Mouse (Mus musculus) intestine, embryonic 16.5 days (tissue): ENCODE measurements around the gene Gm5622. TPM values are rescaled to one million over a fixed set of nuclear protein-coding genes. Genes with fewer than 3 reads are reported as not detected.
"Not testable (repeated sequence)": the region's sequence is repeated elsewhere in the genome, so short reads cannot be mapped to it uniquely, and the experiment has no call there.

Source experiments
- ATAC-seq: fragments of 200-750 bp; cut with Nextera tagmentation; 2 replicates; pipeline ENCODE4 v1.8.0; 2017; ENCODE audit warnings: moderate TSS enrichment, moderate library complexity
- H3K27ac ChIP-seq: fragments of 300-500 bp; sonication (generic); 2 replicates; pipeline ENCODE4 v1.5.1; 2014; ENCODE audit warnings: mild to moderate bottlenecking, low read length
- H3K27me3 ChIP-seq: fragments of 300-500 bp; sonication (generic); replicated peaks from 2 replicates; pipeline ENCODE4 v1.6.1; 2014; ENCODE audit warnings: low read length, control low read depth, mixed read lengths; ENCODE audit not compliant: control insufficient read depth, insufficient read depth
- H3K36me3 ChIP-seq: fragments of 300-500 bp; sonication (generic); 2 replicates; pipeline ENCODE4 v1.6.1; 2014; ENCODE audit warnings: low read length, control low read depth; ENCODE audit not compliant: control insufficient read depth, insufficient read depth
- H3K4me1 ChIP-seq: fragments of 300-500 bp; sonication (generic); 2 replicates; pipeline ENCODE4 v1.6.1; 2014; ENCODE audit warnings: low read length, control low read depth, mixed read lengths; ENCODE audit not compliant: control insufficient read depth, insufficient read depth
- H3K4me2 ChIP-seq: fragments of 300-500 bp; sonication (generic); 2 replicates; pipeline ENCODE4 v1.6.1; 2014; ENCODE audit warnings: low read depth, low read length, control low read depth
- H3K4me3 ChIP-seq: fragments of 300-500 bp; sonication (generic); 2 replicates; pipeline ENCODE4 v1.5.1; 2014; ENCODE audit warnings: mild to moderate bottlenecking, low read length
- H3K9ac ChIP-seq: fragments of 300-500 bp; sonication (generic); 2 replicates; pipeline ENCODE4 v1.6.1; 2014; ENCODE audit warnings: low read depth, low read length
- H3K9me3 ChIP-seq: fragments of 300-500 bp; sonication (generic); 2 replicates; pipeline ENCODE4 v1.6.1; 2016; ENCODE audit warnings: low read length, control low read depth; ENCODE audit not compliant: control insufficient read depth
- WGBS: fragments of 180-500 bp; shearing (Covaris S2); extraction: QIAGEN DNeasy Blood & Tissue Kit; methylation state at CpG from one replicate; pipeline ENCODE4 v1.1.7; 2014; 5-methylcytosine and 5-hydroxymethylcytosine counted together
- polyA plus RNA-seq: library from polyadenylated mRNA; unstranded; fragments of >200 nt; fragmentation: Nextera tagmentation; extraction: Ambion mirVana; gene quantifications from 2 replicates; pipeline ENCODE4 v1.2.1, GENCODE M21; 2015

The Gm5622 gene
- polyA plus RNA-seq = not detected in 2 replicates

GRCm38 (mm10) chr14:51552490-51552889, at the start of gene Gm5622:
TSS of gene Gm5622 (plus strand) at chr14:51552790.
- Histone ChIP-seq H3K9me3 (no peaks in the 10 kb centered on the region), H3K27ac (no peak within 1 kb of the TSS), H3K4me1 (no peaks in the 10 kb centered on the region), H3K9ac (no peak within 1 kb of the TSS), H3K4me2 (no peak within 1 kb of the TSS), H3K27me3 (no peaks in the 10 kb centered on the region), H3K36me3 (no peaks in the 10 kb centered on the region), H3K4me3 (no peak within 1 kb of the TSS)
- 92% methylated on average over 4 of the region's 4 CpGs for WGBS
- no peak for ATAC-seq

GRCm38 (mm10) chr14:51507416-51507815, 45.2 kb upstream of the Gm5622 start:
- Histone ChIP-seq H3K4me2 (no peak overlapping the region), H3K27ac (no peak overlapping the region), H3K9ac (no peak overlapping the region), H3K4me1 (no peaks in the 10 kb centered on the region), H3K9me3 (no peaks in the 10 kb centered on the region), H3K4me3 (no peak overlapping the region), H3K27me3 (no peaks in the 10 kb centered on the region), H3K36me3 (no peaks in the 10 kb centered on the region)
- 97% methylated on average over 8 of the region's 8 CpGs for WGBS
- ATAC-seq = no peak

- H3K9me3 ChIP-seq, H3K27me3 ChIP-seq, H3K27ac ChIP-seq, H3K4me2 ChIP-seq, H3K4me1 ChIP-seq, H3K36me3 ChIP-seq, H3K9ac ChIP-seq, H3K4me3 ChIP-seq, ATAC-seq: not testable (repeated sequence)
- WGBS = 86% methylated on average over 2 of the region's 2 CpGs
Measured at GRCm38 (mm10) chr14:51573963-51574362, 21.4 kb downstream of the Gm5622 start, which contains the start of gene Gm17175. TSS of gene Gm17175 (minus strand) at chr14:51574063.

- H3K27me3 ChIP-seq, ATAC-seq, H3K27ac ChIP-seq, H3K4me2 ChIP-seq, H3K9ac ChIP-seq, H3K4me1 ChIP-seq, H3K4me3 ChIP-seq, H3K36me3 ChIP-seq, H3K9me3 ChIP-seq: not testable (repeated sequence)
- 91% methylated on average over 4 of the region's 4 CpGs for WGBS
Measured at GRCm38 (mm10) chr14:51592039-51592438, 39.4 kb downstream of the Gm5622 start, which contains the start of gene Gm17174. TSS of gene Gm17174 (minus strand) at chr14:51592139.

GRCm38 (mm10) chr14:51611210-51611609, 58.6 kb downstream of the Gm5622 start, which contains the start of gene Gm17078:
TSS of gene Gm17078 (minus strand) at chr14:51611310.
- no peak within 1 kb of the TSS for H3K9ac ChIP-seq
- H3K4me2 ChIP-seq = no peak within 1 kb of the TSS
- ATAC-seq = no peak
- 87% methylated on average over 1 of the region's 1 CpGs for WGBS
- no peaks in the 10 kb centered on the region for H3K9me3 ChIP-seq
- no peak within 1 kb of the TSS for H3K27ac ChIP-seq
- no peaks in the 10 kb centered on the region for H3K27me3 ChIP-seq
- no peak within 1 kb of the TSS for H3K4me3 ChIP-seq
- H3K4me1 ChIP-seq = no peaks in the 10 kb centered on the region
- no peaks in the 10 kb centered on the region for H3K36me3 ChIP-seq

- not testable (repeated sequence) for H3K4me1 ChIP-seq, ATAC-seq, H3K4me2 ChIP-seq, H3K27me3 ChIP-seq, H3K4me3 ChIP-seq, H3K9me3 ChIP-seq, H3K36me3 ChIP-seq, H3K27ac ChIP-seq, H3K9ac ChIP-seq
- 83% methylated on average over 1 of the region's 1 CpGs for WGBS
Measured at GRCm38 (mm10) chr14:51632426-51632825, 79.8 kb downstream of the Gm5622 start.

GRCm38 (mm10) chr14:51635566-51635965, 83.0 kb downstream of the Gm5622 start, which contains the start of gene Gm4181:
TSS of gene Gm4181 (minus strand) at chr14:51635666.
- H3K36me3 ChIP-seq, ATAC-seq, H3K27me3 ChIP-seq, H3K9ac ChIP-seq, H3K9me3 ChIP-seq, H3K4me2 ChIP-seq, H3K27ac ChIP-seq, H3K4me3 ChIP-seq, H3K4me1 ChIP-seq: not testable (repeated sequence)
- 78% methylated on average over 1 of the region's 1 CpGs for WGBS

GRCm38 (mm10) chr14:51677269-51677668, 124.7 kb downstream of the Gm5622 start:
- 87% methylated on average over 5 of the region's 5 CpGs for WGBS
- H3K4me3 ChIP-seq = no peak overlapping the region

GRCm38 (mm10) chr14:51695368-51695767, 142.8 kb downstream of the Gm5622 start, which contains the start of gene Gm17079:
TSS of gene Gm17079 (minus strand) at chr14:51695468.
- H3K9ac ChIP-seq, H3K27me3 ChIP-seq, H3K36me3 ChIP-seq, H3K9me3 ChIP-seq, H3K4me2 ChIP-seq, H3K27ac ChIP-seq, H3K4me3 ChIP-seq, ATAC-seq, H3K4me1 ChIP-seq: not testable (repeated sequence)
- WGBS = 82% methylated on average over 1 of the region's 2 CpGs

More at GRCm38 (mm10) chr14:51677269-51677668, 124.7 kb downstream of the Gm5622 start:
- Histone ChIP-seq H3K36me3 (no peaks in the 10 kb centered on the region), H3K9ac (no peak overlapping the region), H3K4me1 (no peaks in the 10 kb centered on the region), H3K9me3 (no peaks in the 10 kb centered on the region), H3K27ac (no peak overlapping the region), H3K27me3 (no peaks in the 10 kb centered on the region), H3K4me2 (no peak overlapping the region)
- ATAC-seq = no peak
